In genomic region chr1:192790442-192790841, GRCm38 (mm10) we compare ENCODE assay signal across 8 mouse cellular contexts. TPM values are rescaled to one million over a fixed set of nuclear protein-coding genes. Genes with fewer than 3 reads are reported as not detected.
DNase-seq lines count a peak whose midpoint lies in the region; ATAC-seq and TF ChIP-seq lines count a peak whose summit lies in the region.

No protein-coding gene starts in this region.

- no peak overlapping the region for H3K4me3 ChIP-seq in forebrain, embryonic 10.5 days
- H3K4me3 ChIP-seq in forebrain, embryonic 12.5 days (replicated peaks) = no peak overlapping the region
- H3K4me3 ChIP-seq in midbrain, postnatal 0 days (ENCODE audit: low read depth, low read length) = no peak overlapping the region
- no peak overlapping the region for H3K4me3 ChIP-seq in midbrain, embryonic 10.5 days
- no peak overlapping the region for H3K4me3 ChIP-seq in limb, embryonic 10.5 days

- H3K27ac ChIP-seq in forebrain, embryonic 10.5 days = peak overlapping the region; percentile 25; the same call in 1 of the 2 replicates
- no peak overlapping the region for H3K27ac ChIP-seq in forebrain, embryonic 12.5 days
- no peak overlapping the region for H3K27ac ChIP-seq in midbrain, postnatal 0 days (ENCODE audit: low read depth, low read length)
- H3K27ac ChIP-seq in midbrain, embryonic 10.5 days (replicated peaks) = no peak overlapping the region
- peak overlapping the region; percentile 88 for H3K27ac ChIP-seq in limb, embryonic 10.5 days

- H3K27me3 ChIP-seq in forebrain, embryonic 10.5 days (ENCODE audit: poor library complexity, severe bottlenecking) = peaks cover 6% of the 10 kb centered on the region
- 0 out of 2 replicates have a peak, but pooled peaks cover 5% of the 10 kb centered on the region for H3K27me3 ChIP-seq in forebrain, embryonic 12.5 days
- H3K27me3 ChIP-seq in midbrain, postnatal 0 days (ENCODE audit: insufficient read depth, low read length) = no peaks in the 10 kb centered on the region
- peaks cover 7% of the 10 kb centered on the region; the same call in 1 of the 2 replicates for H3K27me3 ChIP-seq in midbrain, embryonic 10.5 days (ENCODE audit: low read depth, poor library complexity, severe bottlenecking)
- no peaks in the 10 kb centered on the region for H3K27me3 ChIP-seq in limb, embryonic 10.5 days (ENCODE audit: low read depth, poor library complexity, severe bottlenecking)

- H3K9ac ChIP-seq in forebrain, embryonic 12.5 days = no peak overlapping the region
- no peak overlapping the region for H3K9ac ChIP-seq in midbrain, postnatal 0 days (replicated peaks; ENCODE audit: low read length, poor library complexity, severe bottlenecking)

- peak; percentile 61 for TF ChIP-seq CTCF in midbrain, postnatal 0 days (IDR thresholded peaks at IDR 0.05)

- H3K9me3 ChIP-seq in forebrain, embryonic 10.5 days = peaks cover 7% of the 10 kb centered on the region; the same call in 1 of the 2 replicates
- no peaks in the 10 kb centered on the region for H3K9me3 ChIP-seq in forebrain, embryonic 12.5 days
- no peaks in the 10 kb centered on the region for H3K9me3 ChIP-seq in midbrain, postnatal 0 days (ENCODE audit: low read length)
- H3K9me3 ChIP-seq in midbrain, embryonic 10.5 days (replicated peaks) = peaks cover 6% of the 10 kb centered on the region; the same call in 1 of the 2 replicates
- no peaks in the 10 kb centered on the region for H3K9me3 ChIP-seq in limb, embryonic 10.5 days (replicated peaks)

- WGBS in forebrain, embryonic 10.5 days = 75% methylated on average over 4 of the region's 4 CpGs
- WGBS in forebrain, embryonic 12.5 days = 80% methylated on average over 4 of the region's 4 CpGs
- 88% methylated on average over 4 of the region's 4 CpGs for WGBS in midbrain, postnatal 0 days
- WGBS in midbrain, embryonic 10.5 days = 75% methylated on average over 4 of the region's 4 CpGs
- 79% methylated on average over 4 of the region's 4 CpGs for WGBS in limb, embryonic 10.5 days

- H3K4me1 ChIP-seq in forebrain, embryonic 10.5 days = peaks cover 58% of the 10 kb centered on the region
- peaks cover 18% of the 10 kb centered on the region for H3K4me1 ChIP-seq in forebrain, embryonic 12.5 days
- peaks cover 12% of the 10 kb centered on the region; the same call in 1 of the 2 replicates for H3K4me1 ChIP-seq in midbrain, postnatal 0 days (ENCODE audit: insufficient read depth, low read length)
- H3K4me1 ChIP-seq in midbrain, embryonic 10.5 days = peaks cover 21% of the 10 kb centered on the region
- peaks cover 88% of the 10 kb centered on the region for H3K4me1 ChIP-seq in limb, embryonic 10.5 days

- H3K4me2 ChIP-seq in forebrain, embryonic 12.5 days = no peak overlapping the region
- H3K4me2 ChIP-seq in midbrain, postnatal 0 days (ENCODE audit: low read depth, low read length, poor library complexity, severe bottlenecking) = no peak overlapping the region

- H3K36me3 ChIP-seq in forebrain, embryonic 10.5 days (replicated peaks) = no peaks in the 10 kb centered on the region
- no peaks in the 10 kb centered on the region for H3K36me3 ChIP-seq in forebrain, embryonic 12.5 days (replicated peaks)
- H3K36me3 ChIP-seq in midbrain, postnatal 0 days (ENCODE audit: insufficient read depth, low read length) = no peaks in the 10 kb centered on the region
- H3K36me3 ChIP-seq in midbrain, embryonic 10.5 days = no peaks in the 10 kb centered on the region
- H3K36me3 ChIP-seq in limb, embryonic 10.5 days = no peaks in the 10 kb centered on the region

- ATAC-seq in forebrain, embryonic 12.5 days (ENCODE audit: low FRiP score) = no peak; the same call in 1 of the 2 replicates
- ATAC-seq in midbrain, postnatal 0 days (ENCODE audit: low FRiP score) = no peak

- DNase-seq in forebrain, embryonic 10.5 days (ENCODE audit: extremely low spot score, low spot score) = no peak
- no peak for DNase-seq in midbrain, postnatal 0 days (ENCODE audit: low spot score)
- no peak for DNase-seq in midbrain, embryonic 10.5 days (ENCODE audit: low spot score)
- DNase-seq in limb, embryonic 10.5 days (ENCODE audit: low spot score) = no peak
- DNase-seq in thymus, postnatal 14 days = peak; percentile 67
- no peak for DNase-seq in adrenal gland, adult 8-10 months
- DNase-seq in layer of hippocampus, adult 11-12 months (ENCODE audit: low spot score) = no peak

RNA-seq across cellular contexts. Expression of gene Hhat, which starts 19.4 kb away (rescaled TPM):
- 7.2 and 7.6 TPM in 2 replicates for polyA plus RNA-seq in forebrain, embryonic 10.5 days (2016; fragmentation: Nextera tagmentation; extraction: Ambion mirVana)
- 4.4 and 7.6 TPM in 2 replicates for polyA plus RNA-seq in forebrain, embryonic 12.5 days (2016; fragmentation: Nextera tagmentation; extraction: Ambion mirVana)
- total RNA-seq in midbrain, postnatal 0 days (2014; rRNA removed) = 3.4 and 4.2 TPM in 2 replicates
- 2.5 TPM in 2 replicates for polyA plus RNA-seq in midbrain, postnatal 0 days (2015; fragmentation: Nextera tagmentation; extraction: Ambion mirVana)
- 8.0 and 8.2 TPM in 2 replicates for polyA plus RNA-seq in midbrain, embryonic 10.5 days (2016; fragmentation: Nextera tagmentation; extraction: Ambion mirVana)
- 13.2 and 13.7 TPM in 2 replicates for polyA plus RNA-seq in limb, embryonic 10.5 days (2016; fragmentation: Nextera tagmentation; extraction: Ambion mirVana)
- total RNA-seq in adrenal gland, adult 8-10 months (2022) = 1 to 10 TPM; 5.7 to 9.3 (median 7.5) TPM

Comparison
In these comparisons a context has a peak if more than half of its experiments do, and no peak if none do; other contexts are left out.
1. H3K27ac ChIP-seq: peak in forebrain, embryonic 10.5 days (single experiment) and limb, embryonic 10.5 days (single experiment); none in forebrain, embryonic 12.5 days (single experiment), midbrain, postnatal 0 days (single experiment) and midbrain, embryonic 10.5 days (single experiment).